Mouse (Mus musculus) small intestine, adult 2 months (tissue): ENCODE results near the gene Grifin.

Experiments
- CTCF ChIP-seq: fragments of 200-500 bp; IDR thresholded peaks from 2 replicates; pipeline ENCODE4 v1.5.1; 2012; ENCODE audit warnings: low read depth, mild to moderate bottlenecking, control low read depth, inconsistent platforms, low read length, moderate library complexity, mixed read lengths; ENCODE audit not compliant: insufficient replicate concordance, insufficient read length; ENCODE audit errors: extremely low read depth
- POLR2A ChIP-seq: fragments of 200-500 bp; IDR thresholded peaks from 2 replicates; pipeline ENCODE4 v1.6.1; 2012; ENCODE audit warnings: low read depth, mild to moderate bottlenecking, control low read depth, inconsistent platforms, low read length, moderate library complexity

DNA sequence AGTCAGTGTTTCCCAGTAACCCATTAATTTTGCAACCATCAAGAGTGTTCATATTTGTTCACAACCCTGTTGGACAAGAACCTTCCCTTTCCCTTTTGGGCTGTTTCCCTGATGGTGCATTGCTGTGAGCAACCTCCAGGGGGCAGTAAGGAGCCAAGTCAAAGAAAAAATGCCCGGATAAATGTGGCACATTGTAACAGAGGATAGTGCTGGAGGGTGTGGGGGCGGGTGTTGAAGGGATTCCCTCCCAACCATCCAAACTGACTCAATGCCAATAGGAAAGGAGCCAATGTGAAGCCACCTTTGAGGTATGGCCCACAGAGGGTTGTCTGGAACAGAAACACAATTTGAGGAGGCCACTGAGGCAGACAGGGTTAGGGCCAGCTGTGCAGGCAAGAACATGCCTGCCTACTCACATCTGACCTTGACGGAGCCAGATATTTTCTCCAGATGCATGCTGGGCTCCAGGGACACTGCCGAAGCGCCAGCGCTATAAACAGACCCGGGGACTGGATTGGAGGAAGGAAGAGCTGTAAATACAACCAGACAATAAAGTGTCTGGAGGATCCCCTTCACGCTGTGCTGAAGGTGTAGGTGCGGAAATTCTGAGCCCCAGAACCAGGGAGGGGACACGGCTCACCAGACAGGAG, 3.6 kb upstream of the Grifin start:
- TF ChIP-seq CTCF (peak; percentile 79; the same call in 1 of the 2 replicates), POLR2A (no peak)
